Mouse (Mus musculus) bone marrow macrophage, adult 2 months (primary cell): ENCODE data around the gene Apoc2. TPM values are rescaled to one million over a fixed set of nuclear protein-coding genes. Genes with fewer than 3 reads are reported as not detected.

Experiments used
- H3K27ac ChIP-seq: 2 replicates; pipeline ENCODE4 v1.5.1; 2012; ENCODE audit warnings: low read depth, low read length; ENCODE audit not compliant: insufficient read depth
- H3K4me1 ChIP-seq: 2 replicates; pipeline ENCODE4 v1.6.1; 2012; ENCODE audit warnings: low read length; ENCODE audit not compliant: control insufficient read depth, insufficient read depth
- H3K4me3 ChIP-seq: 2 replicates; pipeline ENCODE4 v1.5.1; 2012; ENCODE audit warnings: mild to moderate bottlenecking, low read length, moderate library complexity; ENCODE audit not compliant: insufficient read depth
- CTCF ChIP-seq: IDR thresholded peaks from 2 replicates; pipeline ENCODE4 v1.5.1; 2012; ENCODE audit warnings: low read depth, mild to moderate bottlenecking, low read length, moderate library complexity
- POLR2A ChIP-seq: IDR thresholded peaks from 2 replicates; pipeline ENCODE4 v1.6.1; 2012; ENCODE audit warnings: mild to moderate bottlenecking, low read depth, low read length, borderline replicate concordance
- polyA plus RNA-seq: library from polyadenylated mRNA; stranded (reverse); fragments of >200 nt; gene quantifications from 2 replicates; pipeline ENCODE4 v1.2.4, GENCODE M21; 2012; ENCODE audit not compliant: missing spikeins, insufficient read depth, insufficient read length

The Apoc2 gene
- polyA plus RNA-seq, 1 experiment, result 56.2 TPM

GRCm38 (mm10) chr7:19664955-19665841 lies 12.5 kb downstream of the Apoc2 start, which contains the start of gene Clptm1:
Clptm1 (minus strand) TSS chr7:19665033.
- no peak for TF ChIP-seq POLR2A
- no peak for TF ChIP-seq CTCF
- H3K4me3 ChIP-seq, result peak within 1 kb of the TSS; percentile 96
- H3K27ac ChIP-seq, result peak within 1 kb of the TSS; percentile 95
- peaks cover 38% of the 10 kb centered on the region for H3K4me1 ChIP-seq

- H3K4me3 ChIP-seq, result peak overlapping the region; percentile 96
- H3K4me1 ChIP-seq, result peaks cover 36% of the 10 kb centered on the region
- no peak overlapping the region for H3K27ac ChIP-seq
- TF ChIP-seq POLR2A, result no peak
- no peak for TF ChIP-seq CTCF
Measured at GRCm38 (mm10) chr7:19664455-19664954, 13.2 kb downstream of the Apoc2 start.

- H3K4me3 ChIP-seq, result peak overlapping the region; percentile 96
- peaks cover 31% of the 10 kb centered on the region for H3K4me1 ChIP-seq
- H3K27ac ChIP-seq, result no peak overlapping the region
- TF ChIP-seq CTCF, result no peak
- TF ChIP-seq POLR2A, result no peak
Measured at GRCm38 (mm10) chr7:19663940-19664339, 13.8 kb downstream of the Apoc2 start.

GRCm38 (mm10) chr7:19652614-19653013 lies 25.1 kb downstream of the Apoc2 start:
- Histone ChIP-seq H3K4me1 (no peaks in the 10 kb centered on the region), H3K27ac (no peak overlapping the region), H3K4me3 (no peak overlapping the region)
- no peak for TF ChIP-seq CTCF
- no peak for TF ChIP-seq POLR2A

GRCm38 (mm10) chr7:19651063-19651786 lies 26.5 kb downstream of the Apoc2 start:
- no peak overlapping the region for H3K4me3 ChIP-seq
- no peak overlapping the region for H3K27ac ChIP-seq
- H3K4me1 ChIP-seq, result no peaks in the 10 kb centered on the region
- TF ChIP-seq POLR2A, result no peak
- no peak for TF ChIP-seq CTCF

GRCm38 (mm10) chr7:19641223-19641622 lies 36.5 kb downstream of the Apoc2 start:
- TF ChIP-seq CTCF (no peak), POLR2A (no peak)
- Histone ChIP-seq H3K4me3 (no peak overlapping the region), H3K27ac (no peak overlapping the region), H3K4me1 (no peaks in the 10 kb centered on the region)

- Histone ChIP-seq H3K27ac (no peak overlapping the region), H3K4me1 (peaks cover 11% of the 10 kb centered on the region), H3K4me3 (no peak overlapping the region)
- TF ChIP-seq POLR2A, result no peak
- TF ChIP-seq CTCF, result no peak
Measured at GRCm38 (mm10) chr7:19635074-19635827, 42.5 kb downstream of the Apoc2 start.

- Histone ChIP-seq H3K4me3 (no peak overlapping the region), H3K4me1 (peaks cover 17% of the 10 kb centered on the region), H3K27ac (no peak overlapping the region)
- no peak for TF ChIP-seq CTCF
Measured at GRCm38 (mm10) chr7:19634591-19634990, 43.1 kb downstream of the Apoc2 start.

- Histone ChIP-seq H3K4me3 (no peak overlapping the region), H3K4me1 (peaks cover 18% of the 10 kb centered on the region), H3K27ac (no peak overlapping the region)
- TF ChIP-seq CTCF (no peak), POLR2A (no peak)
Measured at GRCm38 (mm10) chr7:19633855-19634254, 43.9 kb downstream of the Apoc2 start.

GRCm38 (mm10) chr7:19633197-19633596 lies 44.5 kb downstream of the Apoc2 start:
- H3K4me1 ChIP-seq, result peaks cover 18% of the 10 kb centered on the region
- H3K27ac ChIP-seq, result no peak overlapping the region
- no peak for TF ChIP-seq CTCF
- no peak overlapping the region for H3K4me3 ChIP-seq
